Mouse (Mus musculus) lung, adult 2 months (tissue): ENCODE results near the gene Grap2. TPM values are rescaled to one million over a fixed set of nuclear protein-coding genes. Genes with fewer than 3 reads are reported as not detected.

Source experiments
- DNase-seq: peaks from one replicate; pipeline ENCODE4 v3.0.0; 2022
- H3K4me1 ChIP-seq: fragments of 200-500 bp; 2 replicates; pipeline ENCODE4 v1.6.1; 2011; ENCODE audit warnings: low read length; ENCODE audit not compliant: control insufficient read depth, insufficient read depth
- H3K4me3 ChIP-seq: fragments of 200-500 bp; replicated peaks from 2 replicates; pipeline ENCODE3; 2011; ENCODE audit warnings: low read depth, mild to moderate bottlenecking, control low read depth, low read length; ENCODE audit errors: extremely low read depth
- CTCF ChIP-seq: fragments of 200-500 bp; IDR thresholded peaks from 2 replicates; pipeline ENCODE4 v1.5.1; 2011; ENCODE audit warnings: mild to moderate bottlenecking, low read length, control low read depth; ENCODE audit not compliant: insufficient read depth
- POLR2A ChIP-seq: fragments of 200-500 bp; IDR thresholded peaks from 2 replicates; pipeline ENCODE4 v1.6.1; 2011; ENCODE audit warnings: low read depth, mild to moderate bottlenecking, control low read depth, low read length, borderline replicate concordance; ENCODE audit errors: extremely low read depth
- WGBS: fragments of 180-500 bp; shearing (Covaris S2); methylation state at CpG from one replicate; pipeline ENCODE4 v1.1.7; 2018; 5-methylcytosine and 5-hydroxymethylcytosine counted together
- polyA plus RNA-seq: library from polyadenylated mRNA; depleted of rRNA; stranded (reverse); fragments of >200 nt; gene quantifications from 2 replicates; pipeline ENCODE4 v1.2.3, GENCODE M21; 2012

Gene Grap2
- polyA plus RNA-seq, 1 experiment = 7.3 TPM

DNA sequence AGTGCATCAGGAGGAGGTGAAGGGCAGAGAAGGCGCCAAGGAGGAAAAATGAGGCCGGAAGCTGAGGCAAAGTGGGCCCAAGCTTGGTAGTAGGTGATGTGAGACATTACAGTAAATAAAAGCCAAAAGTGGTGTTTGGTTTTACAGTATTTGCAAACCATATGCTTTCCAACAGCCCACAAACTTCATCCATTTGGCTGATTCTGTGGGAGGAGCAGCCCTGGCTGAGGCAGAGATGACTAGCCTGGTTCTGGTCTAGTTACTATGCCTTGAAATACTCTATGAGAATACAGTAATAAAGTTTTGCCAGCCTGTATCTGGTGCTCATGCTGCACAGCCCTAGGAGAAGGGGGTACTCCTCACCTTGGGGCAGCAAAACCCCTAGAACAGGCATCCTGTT is 78.0 kb downstream of the Grap2 start:
- no peak overlapping the region for H3K4me3 ChIP-seq
- H3K4me1 ChIP-seq = no peaks in the 10 kb centered on the region
- DNase-seq = no peak
- no peak for TF ChIP-seq POLR2A
- TF ChIP-seq CTCF = no peak
- 69% methylated on average over 2 of the region's 2 CpGs for WGBS

DNA sequence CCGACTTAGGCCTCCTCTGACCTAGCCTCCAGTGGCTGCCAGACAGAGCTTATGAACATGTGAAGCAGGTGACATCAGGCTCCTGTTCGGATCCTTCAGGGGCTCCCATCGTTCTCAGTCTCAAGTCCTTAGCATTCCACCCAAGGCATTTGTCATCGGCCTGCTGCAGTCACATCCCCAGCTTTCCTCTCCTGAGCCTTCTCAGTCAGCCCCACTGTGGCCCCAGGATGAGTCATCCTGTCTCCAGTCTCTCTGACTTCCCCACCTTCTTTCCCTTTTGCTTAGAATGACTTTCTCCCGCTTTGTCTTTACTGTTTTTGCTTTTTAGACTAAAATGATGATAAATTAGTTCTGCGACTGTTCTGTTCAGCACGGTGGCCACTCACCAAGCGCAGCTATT is 81.5 kb downstream of the Grap2 start:
- no peaks in the 10 kb centered on the region for H3K4me1 ChIP-seq

DNA sequence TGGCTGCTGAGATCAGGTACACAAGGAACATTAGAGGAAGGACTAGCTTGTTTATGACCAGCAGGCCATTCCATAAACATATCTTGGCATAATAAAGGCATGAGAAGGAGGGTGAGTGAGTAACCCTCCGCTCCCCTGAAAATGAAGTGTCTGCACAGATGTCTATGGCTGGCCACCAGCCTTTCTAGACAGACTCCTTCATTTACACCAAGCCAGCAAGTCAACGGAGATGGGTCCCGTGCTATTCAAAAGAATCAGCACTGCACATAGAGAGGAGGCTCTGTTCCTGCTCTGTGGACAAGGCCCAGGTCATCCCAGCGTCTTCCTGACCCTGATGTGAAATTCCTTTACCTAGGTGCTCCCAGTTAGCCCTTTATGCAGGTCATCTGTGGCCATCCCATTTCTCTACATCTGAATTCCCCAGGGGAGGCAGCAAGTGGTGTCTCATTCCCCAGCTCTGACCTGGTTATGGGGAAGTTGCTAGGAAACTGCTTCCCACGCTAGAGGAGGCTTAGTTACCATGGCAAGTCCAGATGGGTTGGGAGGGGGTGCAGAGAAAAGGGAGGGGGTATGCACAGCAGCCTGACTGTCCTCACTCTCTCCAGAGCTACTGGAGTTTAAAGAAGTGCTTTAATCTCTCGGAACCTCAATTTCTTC is 86.5 kb downstream of the Grap2 start:
- WGBS = 72% methylated on average over 6 of the region's 6 CpGs
- Histone ChIP-seq H3K4me3 (no peak overlapping the region), H3K4me1 (no peaks in the 10 kb centered on the region)
- DNase-seq = no peak
- no peak for TF ChIP-seq POLR2A
- TF ChIP-seq CTCF = no peak

More for the DNA sequence above, 81.5 kb downstream of the Grap2 start:
- TF ChIP-seq POLR2A (no peak), CTCF (no peak)
- DNase-seq = no peak
- H3K4me3 ChIP-seq = no peak overlapping the region
- WGBS = 63% methylated on average over 8 of the region's 8 CpGs

DNA sequence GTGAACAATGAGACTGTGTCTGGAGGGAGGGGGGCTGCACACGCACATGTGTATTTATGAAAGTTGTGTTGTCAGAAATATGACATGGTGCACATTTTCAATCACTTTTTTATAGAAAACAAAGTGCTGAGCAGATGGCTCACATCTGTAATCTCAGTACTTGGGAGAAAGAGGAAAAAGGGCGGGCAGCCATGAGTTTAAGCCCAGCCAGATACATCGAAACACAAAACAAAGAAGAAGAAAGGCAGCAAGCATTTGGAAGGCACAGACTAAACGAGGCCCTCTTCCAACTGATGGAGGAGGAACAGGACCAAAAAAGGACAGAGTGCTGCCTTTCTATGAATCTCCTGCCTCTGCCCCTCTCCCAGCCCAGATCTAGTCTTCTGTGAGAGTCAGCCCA is 88.6 kb downstream of the Grap2 start:
- DNase-seq = no peak
- WGBS = 47% methylated on average over 4 of the region's 4 CpGs
- Histone ChIP-seq H3K4me3 (no peak overlapping the region), H3K4me1 (no peaks in the 10 kb centered on the region)
- TF ChIP-seq POLR2A = no peak
- TF ChIP-seq CTCF = no peak

DNA sequence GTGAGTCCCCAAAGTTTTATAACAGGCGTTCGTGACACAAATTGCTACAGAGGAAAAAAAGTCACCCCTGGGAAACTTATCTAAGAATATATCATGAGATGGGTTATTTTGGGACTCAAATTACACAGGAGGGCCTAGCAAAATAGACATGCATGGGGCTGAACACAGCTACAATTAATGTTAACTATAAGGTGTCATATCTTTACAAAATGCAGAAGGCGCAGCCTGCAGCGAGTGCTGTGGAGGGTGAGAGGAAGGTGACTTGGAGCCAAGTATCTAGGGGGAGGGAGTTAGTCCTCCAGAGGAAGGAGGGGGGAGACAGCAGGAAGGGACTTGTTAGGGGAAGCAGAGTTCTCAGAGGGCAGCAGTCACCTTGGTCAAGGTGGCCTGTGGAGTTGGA is 92.0 kb downstream of the Grap2 start:
- no peak overlapping the region for H3K4me3 ChIP-seq
- DNase-seq = no peak
- WGBS = 69% methylated on average over 4 of the region's 4 CpGs
- no peak for TF ChIP-seq POLR2A
- TF ChIP-seq CTCF = no peak
- no peaks in the 10 kb centered on the region for H3K4me1 ChIP-seq

DNA sequence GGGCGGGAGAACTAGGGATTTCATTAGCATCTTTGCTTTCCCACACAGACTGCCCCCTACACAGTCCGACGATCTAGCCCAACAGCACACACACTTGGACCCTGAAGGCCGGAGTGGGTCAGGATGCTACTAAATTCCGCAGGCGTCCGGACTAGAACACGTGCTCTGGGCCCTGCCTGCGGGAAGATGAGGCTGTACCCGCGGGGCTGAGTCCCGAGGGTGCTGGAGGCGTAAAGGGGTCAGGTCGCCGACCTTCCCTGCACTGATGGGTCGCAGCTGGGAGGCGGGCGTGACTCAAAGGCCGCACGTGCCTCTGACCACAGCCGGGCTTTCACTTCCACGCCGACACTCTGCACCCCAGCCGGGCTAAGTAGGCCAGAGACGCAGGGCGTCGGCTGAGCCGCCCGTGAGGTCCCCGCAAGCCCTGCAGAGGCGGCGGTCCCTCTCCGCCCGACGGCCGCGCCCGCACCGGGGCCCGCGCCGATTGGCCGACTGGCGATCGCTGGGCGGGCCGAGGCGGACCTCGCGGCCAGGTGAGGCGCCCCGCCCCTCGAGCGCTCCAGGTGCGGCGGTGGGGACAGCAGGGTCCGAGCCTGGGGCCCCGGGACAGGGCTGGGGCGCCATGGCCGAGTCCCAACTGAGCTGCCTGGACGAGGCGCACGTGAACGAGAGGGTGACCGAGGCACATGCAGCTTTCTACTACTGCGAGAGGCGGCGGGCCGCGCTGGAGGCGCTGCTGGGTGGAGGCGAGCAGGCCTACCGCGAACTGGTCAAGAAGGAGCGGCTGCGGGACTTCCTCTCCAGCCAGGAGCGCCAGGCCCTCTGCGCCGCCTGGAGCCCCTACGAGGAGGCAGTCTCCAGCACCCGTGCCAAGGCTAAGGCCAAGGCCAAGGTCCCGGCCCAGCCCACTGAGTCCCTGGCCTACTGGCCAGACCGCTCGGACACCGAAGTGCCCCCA is 99.2 kb downstream of the Grap2 start, which contains the start of gene Fam83f:
Fam83f (plus strand) TSS at position 553 of the 958 bp plus-strand sequence.
- WGBS = 13% methylated on average over 84 of the region's 85 CpGs
- H3K4me1 ChIP-seq = no peaks in the 10 kb centered on the region
- TF ChIP-seq CTCF (no peak), POLR2A (no peak)
- DNase-seq = peak; percentile 61
- peak within 1 kb of the TSS; percentile 56 for H3K4me3 ChIP-seq

DNA sequence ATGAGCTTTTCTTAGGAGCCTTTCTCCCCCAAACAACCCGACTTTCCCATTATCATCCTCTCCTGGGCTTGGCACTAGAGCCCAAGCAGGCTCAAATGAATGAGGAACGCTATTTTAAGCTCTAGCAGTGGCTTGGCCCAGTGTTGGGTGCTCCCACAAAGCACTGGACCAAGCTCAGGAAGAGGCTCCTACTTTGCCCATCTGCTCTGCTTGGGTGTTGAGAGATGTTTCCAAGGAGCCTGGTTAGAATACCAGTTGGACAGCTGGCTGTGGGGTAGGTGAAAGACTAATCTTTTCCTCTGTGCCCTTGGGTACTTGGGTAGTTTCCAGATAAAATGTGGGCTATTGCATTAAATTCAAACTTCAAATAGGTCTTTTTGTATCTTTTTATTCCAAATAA is 100.4 kb downstream of the Grap2 start:
- TF ChIP-seq CTCF (no peak), POLR2A (no peak)
- Histone ChIP-seq H3K4me1 (no peaks in the 10 kb centered on the region), H3K4me3 (no peak overlapping the region)
- no peak for DNase-seq
- whole genome bisulfite sequencing = 82% methylated on average over 2 of the region's 2 CpGs

DNA sequence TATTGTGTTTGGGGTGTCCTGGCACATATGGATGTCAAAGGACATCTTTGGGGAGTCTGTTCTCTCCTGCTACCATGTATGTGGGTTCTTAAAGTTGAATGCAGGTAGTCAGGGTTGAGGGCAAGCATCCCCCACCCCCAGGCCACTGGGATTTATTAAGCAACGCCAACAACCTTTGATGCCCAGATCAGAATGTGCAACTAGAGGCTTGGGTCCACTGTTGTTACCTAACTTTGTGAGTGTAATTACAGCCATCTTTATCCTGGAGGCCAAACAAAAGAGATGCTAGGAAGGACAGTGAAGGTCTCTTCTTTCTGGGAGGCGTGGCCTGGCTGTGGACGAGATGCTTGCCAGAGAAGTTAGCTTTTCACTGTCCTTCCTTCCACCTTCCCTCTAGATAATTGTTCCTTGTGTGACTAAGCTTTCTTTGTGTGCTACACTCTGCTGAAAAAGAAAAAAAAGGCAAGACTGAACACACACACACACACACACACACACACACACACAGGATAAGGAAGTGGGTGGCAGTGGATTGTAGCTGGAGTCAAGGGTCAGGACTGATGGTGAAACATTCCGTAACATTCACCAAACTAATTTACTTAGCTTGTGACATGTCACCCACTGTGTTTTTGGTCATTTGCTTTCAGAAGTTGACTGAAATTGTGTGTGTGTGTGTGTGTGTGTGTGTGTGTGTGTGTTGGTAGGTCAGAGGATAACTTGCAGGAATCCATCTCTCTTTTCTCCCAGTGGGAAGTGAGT is 101.1 kb downstream of the Grap2 start:
- 79% methylated on average over 4 of the region's 4 CpGs for WGBS
- Histone ChIP-seq H3K4me3 (no peak overlapping the region), H3K4me1 (no peaks in the 10 kb centered on the region)
- TF ChIP-seq POLR2A (no peak), CTCF (no peak)
- no peak for DNase-seq

DNA sequence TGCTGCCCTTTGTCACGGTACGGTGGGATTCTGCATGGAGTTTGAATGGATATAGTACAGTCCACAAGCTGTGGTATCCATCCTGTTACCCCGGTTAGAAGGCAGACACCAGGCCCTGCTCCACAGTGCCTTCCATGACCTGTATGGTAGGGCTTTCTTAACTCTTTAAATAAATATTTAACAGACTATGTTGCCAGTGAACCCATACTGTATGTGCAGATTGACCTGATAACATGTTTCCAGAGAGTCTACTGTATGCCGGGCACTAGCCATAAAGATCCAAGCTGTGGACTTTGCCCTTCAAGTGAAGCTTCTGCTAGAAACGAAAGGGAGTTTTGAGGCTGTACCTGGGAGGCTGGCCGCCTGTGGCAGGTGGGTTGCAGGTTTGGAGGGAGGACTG is 102.3 kb downstream of the Grap2 start:
- Histone ChIP-seq H3K4me3 (no peak overlapping the region), H3K4me1 (no peaks in the 10 kb centered on the region)
- WGBS = 73% methylated on average over 6 of the region's 6 CpGs
- no peak for TF ChIP-seq POLR2A
- no peak for TF ChIP-seq CTCF
- DNase-seq = no peak
